Mouse (Mus musculus) CH12.LX (cell line): ENCODE measurements at regions not wholly inside any gene's neighbourhood (a gene's known extent, or its start where the extent isn't known, plus 50 kb on each side); places are given as distances from the start of the nearest gene placed in this dataset.

Experiments used
- DNase-seq: peaks from one replicate; pipeline ENCODE4 v3.0.0-alpha.2; 2013; ENCODE audit errors: extremely low read depth
- H3K27ac ChIP-seq: 2 replicates; pipeline ENCODE4 v1.5.1; 2012; ENCODE audit warnings: low read depth, mild to moderate bottlenecking, control low read depth, moderate library complexity; ENCODE audit not compliant: insufficient read depth
- H3K27me3 ChIP-seq: replicated peaks from 2 replicates; pipeline ENCODE3; 2012; ENCODE audit warnings: inconsistent platforms
- H3K36me3 ChIP-seq, 2 experiments: replicated peaks in 1 of 2; 2 replicates each; pipeline versions ENCODE3 to v1.6.1; 2012; ENCODE audit warnings: inconsistent platforms in 1 of 2, low read length in 1 of 2, mild to moderate bottlenecking in 1 of 2, mixed read lengths in 1 of 2, moderate library complexity in 1 of 2; ENCODE audit not compliant: control insufficient read depth in 1 of 2, insufficient read depth in 1 of 2
- H3K4me1 ChIP-seq, 2 experiments: 2 replicates each; pipeline ENCODE4 v1.6.1; 2012; ENCODE audit warnings: inconsistent platforms in 1 of 2, moderate library complexity in 1 of 2; ENCODE audit not compliant: insufficient read depth in 2 of 2, control insufficient read depth in 1 of 2
- H3K4me2 ChIP-seq: 2 replicates; pipeline ENCODE4 v1.6.1; 2012; ENCODE audit warnings: low read depth, mild to moderate bottlenecking, control low read depth; ENCODE audit not compliant: poor library complexity, insufficient read depth, severe bottlenecking
- H3K4me3 ChIP-seq, 3 experiments: fragments of 150-350 bp in 1 of 3; sonication (generic) in 1 of 3; replicated peaks in 1 of 3; 2 replicates each; pipeline versions ENCODE3 to v1.5.1; 2011 to 2012; ENCODE audit warnings: low read depth in 2 of 3, low read length in 2 of 3, mild to moderate bottlenecking in 2 of 3, moderate library complexity in 2 of 3, control low read depth in 1 of 3, improper control_type of control experiment in 1 of 3, inconsistent platforms in 1 of 3, mixed read lengths in 1 of 3; ENCODE audit not compliant: poor library complexity in 1 of 3
- H3K79me2 ChIP-seq: replicated peaks from 2 replicates; pipeline ENCODE4 v1.6.1; 2012; ENCODE audit warnings: mild to moderate bottlenecking, moderate library complexity; ENCODE audit not compliant: control insufficient read depth, poor library complexity, insufficient read depth, severe bottlenecking; ENCODE audit errors: extremely low read depth
- H3K9ac ChIP-seq: 2 replicates; pipeline ENCODE4 v1.6.1; 2012; ENCODE audit warnings: low read depth, mild to moderate bottlenecking, control low read depth, moderate library complexity; ENCODE audit not compliant: insufficient read depth
- H3K9me3 ChIP-seq: replicated peaks from 2 replicates; pipeline ENCODE3; 2012; ENCODE audit warnings: low read length, inconsistent platforms, mixed read lengths
- BHLHE40 ChIP-seq: IDR thresholded peaks from 2 replicates; pipeline ENCODE4 v1.6.1; 2011; ENCODE audit warnings: mild to moderate bottlenecking, low read depth, low read length, improper control_type of control experiment
- CHD1 ChIP-seq: IDR thresholded peaks from 2 replicates; pipeline ENCODE4 v1.6.1; 2012; ENCODE audit warnings: low read depth, low read length, improper control_type of control experiment, inconsistent platforms
- CTCF ChIP-seq, 2 experiments: IDR thresholded peaks in 1 of 2; conservative IDR thresholded peaks in 1 of 2; 2 replicates each; pipeline ENCODE4 v1.5.1; 2011 to 2012; ENCODE audit warnings: low read depth in 2 of 2, low read length in 2 of 2, improper control_type of control experiment in 1 of 2, inconsistent platforms in 1 of 2, mild to moderate bottlenecking in 1 of 2, moderate library complexity in 1 of 2
- EP300 ChIP-seq: IDR thresholded peaks from 2 replicates; pipeline ENCODE4 v1.6.1; 2011; ENCODE audit warnings: low read length, improper control_type of control experiment
- ETS1 ChIP-seq: conservative IDR thresholded peaks from 2 replicates; pipeline ENCODE4 v1.6.1; 2012; ENCODE audit warnings: low read depth, mild to moderate bottlenecking, inconsistent platforms, low read length, improper control_type of control experiment, moderate library complexity
- IRF4 ChIP-seq: IDR thresholded peaks from 2 replicates; pipeline ENCODE4 v1.6.1; 2014; ENCODE audit warnings: low read depth, mild to moderate bottlenecking, inconsistent platforms, low read length, improper control_type of control experiment
- JUN ChIP-seq: IDR thresholded peaks from 2 replicates; pipeline ENCODE4 v1.6.1; 2011; ENCODE audit warnings: low read depth, mild to moderate bottlenecking, low read length, improper control_type of control experiment, moderate library complexity; ENCODE audit not compliant: insufficient read depth
- JUND ChIP-seq: conservative IDR thresholded peaks from 2 replicates; pipeline ENCODE4 v1.6.1; 2011; ENCODE audit warnings: low read depth, low read length, improper control_type of control experiment
- MAFK ChIP-seq: IDR thresholded peaks from 2 replicates; pipeline ENCODE4 v1.6.1; 2011; ENCODE audit warnings: low read length, improper control_type of control experiment; ENCODE audit not compliant: insufficient replicate concordance
- MAZ ChIP-seq: IDR thresholded peaks from 2 replicates; pipeline ENCODE4 v1.6.1; 2012; ENCODE audit warnings: low read depth, mild to moderate bottlenecking, inconsistent platforms, low read length, improper control_type of control experiment, moderate library complexity
- MXI1 ChIP-seq: IDR thresholded peaks from 2 replicates; pipeline ENCODE4 v1.6.1; 2011; ENCODE audit warnings: mild to moderate bottlenecking, low read depth, low read length, improper control_type of control experiment
- NRF1 ChIP-seq: IDR thresholded peaks from 2 replicates; pipeline ENCODE4 v1.6.1; 2014; ENCODE audit warnings: low read depth, mild to moderate bottlenecking, inconsistent platforms, low read length, improper control_type of control experiment, moderate library complexity
- PAX5 ChIP-seq: IDR thresholded peaks from 2 replicates; pipeline ENCODE4 v1.6.1; 2012; ENCODE audit warnings: low read length, inconsistent platforms, mixed read lengths
- POLR2A ChIP-seq: IDR thresholded peaks from 2 replicates; pipeline ENCODE4 v1.6.1; 2011; ENCODE audit warnings: low read depth, mild to moderate bottlenecking, improper control_type of control experiment, low read length
- POLR2AphosphoS2 ChIP-seq: IDR thresholded peaks from 2 replicates; pipeline ENCODE4 v1.6.1; 2011; ENCODE audit warnings: low read depth, low read length, improper control_type of control experiment
- SIN3A ChIP-seq: IDR thresholded peaks from 2 replicates; pipeline ENCODE4 v1.6.1; 2012; ENCODE audit warnings: low read length, improper control_type of control experiment, inconsistent platforms
- USF2 ChIP-seq: conservative IDR thresholded peaks from 2 replicates; pipeline ENCODE4 v1.6.1; 2011; ENCODE audit warnings: low read depth, low read length, improper control_type of control experiment
- ZC3H11A ChIP-seq: IDR thresholded peaks from 2 replicates; pipeline ENCODE4 v1.6.1; 2012; ENCODE audit warnings: low read depth, mild to moderate bottlenecking, inconsistent platforms, low read length, improper control_type of control experiment
- dilution Hi-C: fragments of 300-500 bp; cut with MboI; formaldehyde crosslinking; loops from 2 replicates; pipeline ENCODE4 v1.14.3; 2020; ENCODE audit warnings: low sequenced_read_pairs; ENCODE audit not compliant: extremely low pct_unique_long_range_greater_than_20kb, extremely low pct_ligation_motif_present
- in situ Hi-C: fragments of 300-500 bp; cut with MboI; formaldehyde crosslinking; loops from 3 replicates; pipeline ENCODE4 v1.14.3; 2019; ENCODE audit warnings: low sequenced_read_pairs, low pct_ligation_motif_present, low pct_unique_long_range_greater_than_20kb, mixed read lengths

DNA sequence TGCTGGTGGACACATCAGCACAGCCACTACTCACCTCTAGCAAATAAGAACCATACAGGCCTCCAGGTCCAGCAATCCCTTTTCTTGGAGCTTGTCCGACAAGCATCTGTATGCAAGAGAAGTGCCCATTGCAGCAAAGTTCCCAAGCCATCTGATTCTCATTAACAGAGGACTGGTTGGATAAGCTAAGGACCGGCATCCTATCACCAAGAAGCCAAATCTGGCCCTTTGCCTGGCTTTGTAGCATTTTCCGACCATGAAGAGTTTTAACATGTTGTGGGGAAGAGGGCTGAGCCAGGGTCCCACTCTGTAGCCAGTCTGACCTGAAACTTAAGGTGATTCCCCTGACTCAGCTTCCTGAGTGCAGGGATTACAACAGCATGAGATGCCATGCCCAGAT, 77.1 kb upstream of the Lgalsl start:
- no peaks in the 10 kb centered on the region for H3K36me3 ChIP-seq
- no peak overlapping the region for H3K4me3 ChIP-seq
- H3K27ac ChIP-seq = no peak overlapping the region
- H3K79me2 ChIP-seq = no peaks in the 10 kb centered on the region
- H3K4me1 ChIP-seq = peaks cover 10 to 12% of the 10 kb centered on the region in 2 experiments
- no peak overlapping the region for H3K9ac ChIP-seq
- DNase-seq = no peak
- dilution Hi-C loops (no loop called here), in situ Hi-C loops (no loop called here)
- TF ChIP-seq MAFK = 0 out of 2 replicates have a peak, but pooled peaks have one; percentile 4
- no peak for TF ChIP-seq POLR2A
- no peaks in the 10 kb centered on the region for H3K9me3 ChIP-seq
- H3K4me2 ChIP-seq = no peak overlapping the region
- peaks cover 6% of the 10 kb centered on the region for H3K27me3 ChIP-seq

DNA sequence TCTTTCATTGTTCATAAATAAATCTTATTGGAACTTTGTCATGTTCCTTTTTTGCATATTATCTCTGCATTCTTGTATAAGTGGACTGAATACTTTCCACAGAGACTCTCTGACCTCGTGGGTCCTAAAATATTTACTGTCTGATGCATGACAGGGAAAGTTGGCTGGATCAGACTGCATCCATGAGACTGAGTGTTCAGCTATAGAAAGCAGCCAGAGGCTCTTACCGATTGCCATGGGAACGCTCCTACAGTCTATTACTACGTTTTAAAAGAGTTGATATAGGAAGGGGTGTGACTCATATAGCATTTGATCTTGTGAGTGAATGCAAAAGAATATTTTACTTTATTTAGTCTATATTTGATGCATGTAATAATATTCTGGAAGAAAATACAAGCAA, 77.6 kb upstream of the Lgalsl start:
- TF ChIP-seq MAFK (0 out of 2 replicates have a peak, but pooled peaks have one; percentile 3), POLR2A (no peak), ZC3H11A (no peak)
- H3K9ac ChIP-seq = no peak overlapping the region
- no peak overlapping the region for H3K4me2 ChIP-seq
- no peak overlapping the region for H3K4me3 ChIP-seq
- no peak for DNase-seq
- H3K9me3 ChIP-seq = no peaks in the 10 kb centered on the region
- H3K36me3 ChIP-seq = no peaks in the 10 kb centered on the region
- dilution Hi-C loops (no loop called here), in situ Hi-C loops (no loop called here)
- no peaks in the 10 kb centered on the region for H3K79me2 ChIP-seq
- peaks cover 10 to 16% of the 10 kb centered on the region in 2 experiments for H3K4me1 ChIP-seq
- no peak overlapping the region for H3K27ac ChIP-seq
- peaks cover 6% of the 10 kb centered on the region for H3K27me3 ChIP-seq

DNA sequence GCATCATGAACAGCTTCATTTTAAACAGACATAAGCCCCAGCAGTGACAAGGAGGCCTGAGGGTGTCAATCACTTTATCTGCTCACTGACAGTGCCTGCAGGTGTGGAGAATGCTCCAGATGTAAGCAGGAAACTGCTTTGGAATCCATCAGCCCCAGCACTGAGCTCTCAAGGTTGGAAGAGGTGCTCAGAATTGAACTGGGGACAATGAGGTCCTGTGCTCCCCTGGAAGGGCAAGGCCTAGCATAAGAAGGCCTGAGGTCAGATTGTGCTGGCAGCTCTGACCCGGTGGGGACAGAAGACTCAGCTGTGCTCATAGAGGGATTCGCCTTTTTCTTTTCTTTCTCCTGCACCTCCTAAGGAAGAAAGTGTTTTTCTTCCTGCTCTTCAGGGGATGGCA, 82.2 kb upstream of the Lgalsl start:
- Histone ChIP-seq H3K4me2 (no peak overlapping the region), H3K27ac (no peak overlapping the region), H3K9me3 (no peaks in the 10 kb centered on the region), H3K4me3 (no peak overlapping the region), H3K9ac (no peak overlapping the region), H3K27me3 (no peaks in the 10 kb centered on the region), H3K36me3 (no peaks in the 10 kb centered on the region), H3K79me2 (no peaks in the 10 kb centered on the region), H3K4me1 (peaks cover 10 to 45% of the 10 kb centered on the region in 2 experiments)
- in situ Hi-C loops = loop anchor here (10.0 kb wide), 3 partner anchors 182 to 542 kb away; partner anchors contain the start of gene Peli1
- dilution Hi-C loops = no loop called here
- TF ChIP-seq USF2 (no peak), BHLHE40 (no peak), CHD1 (no peak), IRF4 (no peak), NRF1 (no peak), POLR2A (no peak), EP300 (no peak), MAZ (no peak), JUND (no peak), PAX5 (no peak), POLR2AphosphoS2 (no peak), MXI1 (no peak), SIN3A (no peak), CTCF (conservative IDR thresholded peaks at IDR 0.05 in 1 of 2, IDR thresholded peaks at IDR 0.05 in 1 of 2; ENCODE audit: low read depth in 2 of 2, low read length in 2 of 2) (no peak), ZC3H11A (no peak), JUN (no peak), ETS1 (no peak)
- no peak for DNase-seq
